Mouse (Mus musculus): ENCODE measurements at regions not wholly inside any gene's neighbourhood (a gene's known extent, or its start where the extent isn't known, plus 50 kb on each side); places are given as distances from the start of the nearest gene placed in this dataset.
"Not testable (repeated sequence)": the region's sequence is repeated elsewhere in the genome, so short reads cannot be mapped to it uniquely, and the experiment has no call there.

GRCm38 (mm10) chr1:88786066-88786465, 84.0 kb upstream of the Arl4c start:
- H3K9me3 ChIP-seq = no peaks in the 10 kb centered on the region
- H3K27me3 ChIP-seq = no peaks in the 10 kb centered on the region
- no peak overlapping the region for H3K27ac ChIP-seq (replicated peaks)
- no peak overlapping the region for H3K9ac ChIP-seq (replicated peaks)
- no peaks in the 10 kb centered on the region for H3K36me3 ChIP-seq
- ATAC-seq (replicated peaks) = no peak
- 0 out of 2 replicates have a peak, but pooled peaks cover 4% of the 10 kb centered on the region for H3K4me1 ChIP-seq
- H3K4me2 ChIP-seq (replicated peaks) = no peak overlapping the region
- H3K4me3 ChIP-seq = no peak overlapping the region
- 87% methylated on average over 14 of the region's 14 CpGs for WGBS

- H3K9ac ChIP-seq (replicated peaks) = no peak overlapping the region
- H3K36me3 ChIP-seq = no peaks in the 10 kb centered on the region
- H3K27ac ChIP-seq (replicated peaks) = no peak overlapping the region
- no peak overlapping the region for H3K4me2 ChIP-seq (replicated peaks)
- H3K9me3 ChIP-seq = no peaks in the 10 kb centered on the region
- H3K4me1 ChIP-seq = 0 out of 2 replicates have a peak, but pooled peaks cover 3% of the 10 kb centered on the region
- no peaks in the 10 kb centered on the region for H3K27me3 ChIP-seq
- H3K4me3 ChIP-seq = no peak overlapping the region
- 84% methylated on average over 7 of the region's 7 CpGs for WGBS
- ATAC-seq (replicated peaks) = no peak
Measured at GRCm38 (mm10) chr1:88790674-88791073, 88.7 kb upstream of the Arl4c start.

GRCm38 (mm10) chr1:88794926-88795325, 92.9 kb upstream of the Arl4c start:
- no peak overlapping the region for H3K4me3 ChIP-seq
- H3K27ac ChIP-seq (replicated peaks) = no peak overlapping the region
- no peaks in the 10 kb centered on the region for H3K9me3 ChIP-seq
- H3K9ac ChIP-seq (replicated peaks) = no peak overlapping the region
- no peak overlapping the region for H3K4me2 ChIP-seq (replicated peaks)
- no peaks in the 10 kb centered on the region for H3K27me3 ChIP-seq
- no peaks in the 10 kb centered on the region for H3K36me3 ChIP-seq
- peak; percentile 43 for ATAC-seq (replicated peaks)
- 0 out of 2 replicates have a peak, but pooled peaks cover 3% of the 10 kb centered on the region for H3K4me1 ChIP-seq
- WGBS = 59% methylated on average over 10 of the region's 10 CpGs

- Histone ChIP-seq H3K27me3 (no peaks in the 10 kb centered on the region), H3K9me3 (no peaks in the 10 kb centered on the region), H3K9ac (replicated peaks) (no peak overlapping the region), H3K36me3 (no peaks in the 10 kb centered on the region), H3K4me1 (0 out of 2 replicates have a peak, but pooled peaks cover 3% of the 10 kb centered on the region), H3K4me2 (replicated peaks) (no peak overlapping the region), H3K4me3 (no peak overlapping the region), H3K27ac (replicated peaks) (no peak overlapping the region)
- ATAC-seq (replicated peaks) = no peak
- 71% methylated on average over 14 of the region's 14 CpGs for WGBS
Measured at GRCm38 (mm10) chr1:88798473-88798872, 96.5 kb upstream of the Arl4c start.

GRCm38 (mm10) chr1:88798874-88799273, 96.9 kb upstream of the Arl4c start:
- H3K9ac ChIP-seq (replicated peaks) = no peak overlapping the region
- H3K4me2 ChIP-seq (replicated peaks) = no peak overlapping the region
- H3K36me3 ChIP-seq = no peaks in the 10 kb centered on the region
- H3K4me3 ChIP-seq = no peak overlapping the region
- ATAC-seq (replicated peaks) = no peak
- H3K27ac ChIP-seq (replicated peaks) = no peak overlapping the region
- H3K4me1 ChIP-seq = 0 out of 2 replicates have a peak, but pooled peaks cover 3% of the 10 kb centered on the region
- H3K9me3 ChIP-seq = no peaks in the 10 kb centered on the region
- H3K27me3 ChIP-seq = no peaks in the 10 kb centered on the region
- WGBS = 33% methylated on average over 8 of the region's 8 CpGs

- Histone ChIP-seq H3K4me1 (0 out of 2 replicates have a peak, but pooled peaks cover 3% of the 10 kb centered on the region), H3K4me2 (replicated peaks) (no peak overlapping the region), H3K4me3 (no peak overlapping the region), H3K36me3 (no peaks in the 10 kb centered on the region), H3K27ac (replicated peaks) (no peak overlapping the region), H3K27me3 (no peaks in the 10 kb centered on the region), H3K9me3 (no peaks in the 10 kb centered on the region), H3K9ac (replicated peaks) (no peak overlapping the region)
- no peak for ATAC-seq (replicated peaks)
- 20% methylated on average over 7 of the region's 7 CpGs for WGBS
Measured at GRCm38 (mm10) chr1:88799343-88799742, 97.3 kb upstream of the Arl4c start.

- Histone ChIP-seq H3K4me2 (replicated peaks) (no peak overlapping the region), H3K9me3 (no peaks in the 10 kb centered on the region), H3K27me3 (no peaks in the 10 kb centered on the region), H3K27ac (replicated peaks) (no peak overlapping the region), H3K4me1 (0 out of 2 replicates have a peak, but pooled peaks cover 3% of the 10 kb centered on the region), H3K9ac (replicated peaks) (no peak overlapping the region), H3K36me3 (no peaks in the 10 kb centered on the region), H3K4me3 (no peak overlapping the region)
- 21% methylated on average over 8 of the region's 8 CpGs for WGBS
- no peak for ATAC-seq (replicated peaks)
Measured at GRCm38 (mm10) chr1:88799789-88800188, 97.8 kb upstream of the Arl4c start.

GRCm38 (mm10) chr1:88800411-88800810, 98.4 kb upstream of the Arl4c start:
- 47% methylated on average over 5 of the region's 5 CpGs for WGBS
- no peak for ATAC-seq (replicated peaks)
- Histone ChIP-seq H3K36me3 (no peaks in the 10 kb centered on the region), H3K9me3 (no peaks in the 10 kb centered on the region), H3K27me3 (no peaks in the 10 kb centered on the region), H3K27ac (replicated peaks) (no peak overlapping the region), H3K4me1 (0 out of 2 replicates have a peak, but pooled peaks cover under 1% of the 10 kb centered on the region), H3K4me3 (no peak overlapping the region), H3K4me2 (replicated peaks) (no peak overlapping the region), H3K9ac (replicated peaks) (no peak overlapping the region)

- H3K27me3 ChIP-seq; H3K4me2 ChIP-seq (replicated peaks); H3K27ac ChIP-seq (replicated peaks); H3K4me1 ChIP-seq; H3K36me3 ChIP-seq; H3K9me3 ChIP-seq; ATAC-seq (replicated peaks); H3K4me3 ChIP-seq; H3K9ac ChIP-seq (replicated peaks): not testable (repeated sequence)
Measured at GRCm38 (mm10) chr1:88801151-88801550, 99.1 kb upstream of the Arl4c start.

- no peaks in the 10 kb centered on the region for H3K4me1 ChIP-seq
- H3K36me3 ChIP-seq = no peaks in the 10 kb centered on the region
- H3K9me3 ChIP-seq = no peaks in the 10 kb centered on the region
- H3K27me3 ChIP-seq = no peaks in the 10 kb centered on the region
- WGBS = 62% methylated on average over 6 of the region's 6 CpGs
- no peak overlapping the region for H3K4me3 ChIP-seq
- no peak overlapping the region for H3K27ac ChIP-seq (replicated peaks)
- H3K9ac ChIP-seq (replicated peaks) = no peak overlapping the region
- no peak overlapping the region for H3K4me2 ChIP-seq (replicated peaks)
- ATAC-seq (replicated peaks) = no peak
Measured at GRCm38 (mm10) chr1:88806960-88807359, 104.9 kb upstream of the Arl4c start.

- Histone ChIP-seq H3K4me3 (no peak overlapping the region), H3K36me3 (no peaks in the 10 kb centered on the region), H3K4me2 (replicated peaks) (no peak overlapping the region), H3K9me3 (no peaks in the 10 kb centered on the region), H3K27me3 (no peaks in the 10 kb centered on the region), H3K27ac (replicated peaks) (no peak overlapping the region), H3K4me1 (no peaks in the 10 kb centered on the region; the same call in 1 of the 2 replicates), H3K9ac (replicated peaks) (no peak overlapping the region)
- no peak for ATAC-seq (replicated peaks)
- WGBS = 89% methylated on average over 6 of the region's 6 CpGs
Measured at GRCm38 (mm10) chr1:88807901-88808300, 105.9 kb upstream of the Arl4c start.

- no peaks in the 10 kb centered on the region for H3K27me3 ChIP-seq
- no peak overlapping the region for H3K9ac ChIP-seq (replicated peaks)
- H3K27ac ChIP-seq (replicated peaks) = no peak overlapping the region
- peaks cover 4% of the 10 kb centered on the region; the same call in 1 of the 2 replicates for H3K4me1 ChIP-seq
- H3K36me3 ChIP-seq = no peaks in the 10 kb centered on the region
- no peaks in the 10 kb centered on the region for H3K9me3 ChIP-seq
- no peak for ATAC-seq (replicated peaks)
- 35% methylated on average over 3 of the region's 3 CpGs for WGBS
- no peak overlapping the region for H3K4me2 ChIP-seq (replicated peaks)
- H3K4me3 ChIP-seq = no peak overlapping the region
Measured at GRCm38 (mm10) chr1:88808508-88808907, 106.5 kb upstream of the Arl4c start.

- WGBS = 78% methylated on average over 2 of the region's 2 CpGs
- Histone ChIP-seq H3K4me2 (replicated peaks) (no peak overlapping the region), H3K36me3 (no peaks in the 10 kb centered on the region), H3K27ac (replicated peaks) (no peak overlapping the region), H3K4me1 (peaks cover 8% of the 10 kb centered on the region; the same call in 1 of the 2 replicates), H3K27me3 (no peaks in the 10 kb centered on the region), H3K4me3 (no peak overlapping the region), H3K9me3 (no peaks in the 10 kb centered on the region), H3K9ac (replicated peaks) (no peak overlapping the region)
- ATAC-seq (replicated peaks) = no peak
Measured at GRCm38 (mm10) chr1:88809756-88810155, 107.7 kb upstream of the Arl4c start.

Data from forebrain, embryonic 15.5 days (tissue).